Mouse (Mus musculus): ENCODE data around the gene Sap25.

DNA sequence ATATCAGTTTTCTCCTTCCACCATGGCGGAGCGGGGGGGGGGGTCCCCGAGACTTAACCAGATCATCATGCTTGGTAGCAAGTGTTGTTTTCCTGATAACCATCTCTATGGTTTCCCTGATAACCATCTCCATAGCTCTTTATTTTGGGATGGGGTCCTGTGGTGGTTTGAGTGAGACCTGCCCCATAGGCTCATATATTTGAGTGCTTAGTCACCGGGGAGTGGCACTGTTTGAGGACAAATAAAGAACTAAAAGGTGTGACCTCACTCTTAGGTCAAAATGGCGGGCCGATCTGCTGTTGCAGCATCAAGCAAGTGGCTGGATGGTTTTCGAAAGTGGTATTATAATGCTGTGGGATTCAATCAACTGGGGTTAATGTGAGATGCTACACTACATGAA, 25.8 kb upstream of the Sap25 start:
- TF ChIP-seq POLR2A (IDR thresholded peaks at IDR 0.05; ENCODE audit: borderline replicate concordance, low read depth, low read length) (no peak), CTCF (IDR thresholded peaks at IDR 0.05; ENCODE audit: low read depth, low read length) (no peak)

All from bone marrow macrophage, adult 2 months (primary cell).